Mouse (Mus musculus) heart, embryonic 15.5 days (tissue): ENCODE measurements around the gene Hoxa13. TPM values are rescaled to one million over a fixed set of nuclear protein-coding genes. Genes with fewer than 3 reads are reported as not detected.

Source experiments
- ATAC-seq: fragments of 200-750 bp; cut with Nextera tagmentation; replicated peaks from 2 replicates; pipeline ENCODE4 v1.8.0; 2017; ENCODE audit warnings: low read depth, moderate TSS enrichment; ENCODE audit not compliant: insufficient number of reproducible peaks, insufficient read depth, low FRiP score
- H3K27ac ChIP-seq: fragments of 300-500 bp; sonication (generic); 2 replicates; pipeline ENCODE4 v1.5.1; 2015; ENCODE audit warnings: mild to moderate bottlenecking, inconsistent platforms
- H3K27me3 ChIP-seq: fragments of 300-500 bp; sonication (generic); 2 replicates; pipeline ENCODE4 v1.6.1; 2015; ENCODE audit warnings: inconsistent platforms
- H3K36me3 ChIP-seq: fragments of 300-500 bp; sonication (generic); 2 replicates; pipeline ENCODE4 v1.6.1; 2015; ENCODE audit warnings: mild to moderate bottlenecking, inconsistent platforms
- H3K4me1 ChIP-seq: fragments of 300-500 bp; sonication (generic); replicated peaks from 2 replicates; pipeline ENCODE4 v1.6.1; 2015; ENCODE audit warnings: inconsistent platforms
- H3K4me2 ChIP-seq: fragments of 300-500 bp; sonication (generic); 2 replicates; pipeline ENCODE4 v1.6.1; 2015; ENCODE audit warnings: inconsistent platforms, mild to moderate bottlenecking, moderate library complexity
- H3K4me3 ChIP-seq: fragments of 300-500 bp; sonication (generic); 2 replicates; pipeline ENCODE4 v1.5.1; 2015; ENCODE audit warnings: mild to moderate bottlenecking, inconsistent platforms
- H3K9ac ChIP-seq: fragments of 300-500 bp; sonication (generic); 2 replicates; pipeline ENCODE4 v1.6.1; 2015; ENCODE audit warnings: mild to moderate bottlenecking, inconsistent platforms
- H3K9me3 ChIP-seq: fragments of 300-500 bp; sonication (generic); replicated peaks from 2 replicates; pipeline ENCODE4 v1.6.1; 2016; ENCODE audit warnings: inconsistent platforms
- WGBS: fragments of 180-500 bp; shearing (Covaris S2); methylation state at CpG from one replicate; pipeline ENCODE4 v1.1.7; 2015; ENCODE audit warnings: mixed read lengths; 5-methylcytosine and 5-hydroxymethylcytosine counted together
- polyA plus RNA-seq: library from polyadenylated mRNA; unstranded; fragments of >200 nt; fragmentation: Nextera tagmentation; extraction: Ambion mirVana; gene quantifications from 2 replicates; pipeline ENCODE4 v1.2.1, GENCODE M21; 2015

The Hoxa13 gene
- polyA plus RNA-seq, 1 experiment from 2014 or later: not detected

DNA sequence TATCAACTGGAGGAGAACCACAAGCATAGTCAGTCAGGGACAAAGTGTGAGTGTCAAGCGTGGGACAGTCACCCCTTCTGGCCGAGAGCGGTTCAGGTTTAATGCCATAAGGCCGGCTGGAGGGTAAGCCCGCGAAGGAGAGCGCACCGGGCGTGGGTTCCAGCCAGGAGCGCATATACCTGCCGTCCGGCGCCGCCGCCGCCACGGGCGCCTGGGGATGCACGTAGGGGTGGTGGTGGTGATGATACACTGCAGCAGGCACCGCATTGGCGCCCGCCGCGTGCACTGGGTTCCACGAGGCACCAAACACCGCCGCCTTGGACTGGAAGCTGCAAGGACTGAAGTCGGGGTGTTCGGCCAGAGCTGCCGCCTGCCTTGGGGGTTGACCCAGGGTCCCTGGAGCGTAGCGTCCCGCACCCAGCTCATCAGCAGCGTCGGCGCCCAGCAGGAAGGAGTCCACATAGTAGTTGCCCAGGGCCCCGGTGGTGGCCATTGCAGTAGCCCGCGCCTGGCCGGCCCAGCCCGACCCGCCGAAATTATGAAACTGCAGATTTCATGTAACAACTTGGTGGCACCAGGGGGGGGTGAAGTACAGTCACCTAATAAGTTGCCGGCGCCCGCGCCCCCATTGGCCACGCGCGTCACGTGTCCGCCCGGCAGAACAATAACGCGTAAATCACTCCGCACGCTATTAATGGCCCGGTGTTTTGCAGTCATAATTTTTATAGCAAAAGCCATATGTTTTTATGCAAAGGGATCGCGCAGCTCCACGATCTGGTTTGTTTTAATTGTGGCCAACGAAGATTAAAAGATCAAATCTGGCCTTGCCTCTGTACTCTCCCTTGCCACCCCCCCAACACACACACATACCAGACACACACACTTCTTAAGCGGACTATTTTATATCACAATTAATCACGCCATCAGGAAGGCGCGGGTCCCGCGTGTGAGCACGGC lies 34.8 kb downstream of the Hoxa13 start:
- Histone ChIP-seq H3K36me3 (no peaks in the 10 kb centered on the region), H3K9ac (no peak overlapping the region), H3K4me1 (peaks cover 20% of the 10 kb centered on the region), H3K27me3 (peaks cover 97% of the 10 kb centered on the region), H3K4me3 (peak overlapping the region; percentile 26), H3K9me3 (no peaks in the 10 kb centered on the region), H3K27ac (no peak overlapping the region), H3K4me2 (peak overlapping the region; percentile 13; the same call in 1 of the 2 replicates)
- no peak for ATAC-seq
- 3% methylated on average over 69 of the region's 69 CpGs for WGBS

DNA sequence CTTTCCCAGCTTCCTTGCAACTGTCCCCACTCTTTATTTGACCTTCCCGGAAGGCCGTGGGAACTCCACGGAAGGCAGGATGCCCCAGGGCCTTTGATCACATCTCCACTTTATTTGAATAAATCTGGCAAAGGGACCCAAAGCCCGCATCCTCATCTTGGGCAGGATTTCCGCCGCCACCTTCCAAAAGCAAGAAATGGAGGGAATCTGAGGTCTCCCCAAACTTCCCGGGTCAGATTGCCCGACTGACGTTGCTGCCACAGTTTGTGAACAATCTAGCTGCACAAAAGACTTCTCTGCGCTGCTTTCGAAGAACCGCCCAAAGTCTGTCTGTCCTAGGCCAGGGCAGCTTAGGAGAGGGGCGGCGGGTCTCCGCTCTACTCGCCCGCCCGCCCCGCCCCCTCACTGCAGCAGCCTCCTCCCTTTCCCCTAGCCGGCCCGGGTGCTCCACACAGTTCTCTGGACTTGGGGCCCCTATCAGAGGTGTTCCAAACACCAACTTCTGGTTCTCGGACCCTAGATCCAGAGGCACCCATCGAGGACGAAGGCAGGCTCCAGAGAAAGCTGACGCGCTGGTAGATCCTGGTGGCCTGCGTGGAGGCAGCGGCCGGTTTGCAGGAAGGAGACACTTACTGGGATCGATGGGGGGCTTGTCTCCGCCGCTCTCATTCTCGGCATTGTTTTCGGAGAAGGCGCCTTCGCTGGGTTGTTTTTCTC lies 35.6 kb downstream of the Hoxa13 start:
- peak overlapping the region; percentile 26; the same call in 1 of the 2 replicates for H3K4me3 ChIP-seq
- no peak overlapping the region for H3K27ac ChIP-seq
- peaks cover 16% of the 10 kb centered on the region for H3K4me1 ChIP-seq
- WGBS: 2% methylated on average over 36 of the region's 36 CpGs
- H3K27me3 ChIP-seq: peaks cover 97% of the 10 kb centered on the region
- no peaks in the 10 kb centered on the region for H3K36me3 ChIP-seq
- peak overlapping the region; percentile 13; the same call in 1 of the 2 replicates for H3K4me2 ChIP-seq
- no peak for ATAC-seq
- H3K9me3 ChIP-seq: no peaks in the 10 kb centered on the region
- H3K9ac ChIP-seq: no peak overlapping the region

DNA sequence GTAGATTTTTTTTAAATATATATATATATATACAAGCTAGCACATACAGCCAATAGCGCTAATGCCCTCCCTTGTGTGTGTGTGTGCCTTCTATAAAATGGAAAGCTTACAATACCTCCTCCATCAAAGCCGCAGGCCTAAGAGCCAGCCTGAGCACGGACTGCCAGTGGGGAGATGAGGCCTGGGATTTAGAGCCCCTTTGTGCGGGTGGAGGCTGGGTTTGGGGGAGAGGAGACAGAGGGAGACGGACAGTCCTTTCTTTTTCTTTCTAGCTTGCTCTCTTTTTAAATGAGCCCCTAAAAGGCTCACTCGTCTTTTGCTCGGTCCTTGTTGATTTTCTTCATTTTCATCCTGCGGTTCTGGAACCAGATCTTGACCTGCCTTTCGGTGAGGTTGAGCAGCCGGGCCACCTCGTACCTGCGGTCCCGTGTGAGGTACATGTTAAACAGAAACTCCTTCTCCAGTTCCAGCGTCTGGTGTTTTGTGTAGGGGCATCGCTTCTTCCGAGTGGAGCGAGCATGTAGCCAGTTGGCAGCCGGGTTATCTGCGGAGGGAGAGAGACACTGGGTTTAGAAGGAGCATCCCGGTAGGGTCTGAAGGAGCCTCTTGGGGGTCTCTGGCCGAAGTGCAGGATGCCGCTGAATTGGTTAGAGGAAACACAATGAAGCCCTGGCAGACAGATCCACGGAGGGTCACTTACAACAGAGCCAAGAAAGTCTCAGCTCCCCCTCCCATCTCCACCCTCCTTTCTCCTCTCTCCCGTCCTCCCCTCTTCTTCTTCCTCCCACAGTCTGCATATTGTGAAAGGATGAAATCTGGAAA lies 36.5 kb downstream of the Hoxa13 start:
- H3K4me3 ChIP-seq: peak overlapping the region; percentile 14
- peaks cover 97% of the 10 kb centered on the region for H3K27me3 ChIP-seq
- no peak for ATAC-seq
- H3K36me3 ChIP-seq: no peaks in the 10 kb centered on the region
- peaks cover 16% of the 10 kb centered on the region for H3K4me1 ChIP-seq
- H3K9ac ChIP-seq: no peak overlapping the region
- no peak overlapping the region for H3K4me2 ChIP-seq
- H3K9me3 ChIP-seq: no peaks in the 10 kb centered on the region
- H3K27ac ChIP-seq: no peak overlapping the region
- 5% methylated on average over 24 of the region's 24 CpGs for WGBS

DNA sequence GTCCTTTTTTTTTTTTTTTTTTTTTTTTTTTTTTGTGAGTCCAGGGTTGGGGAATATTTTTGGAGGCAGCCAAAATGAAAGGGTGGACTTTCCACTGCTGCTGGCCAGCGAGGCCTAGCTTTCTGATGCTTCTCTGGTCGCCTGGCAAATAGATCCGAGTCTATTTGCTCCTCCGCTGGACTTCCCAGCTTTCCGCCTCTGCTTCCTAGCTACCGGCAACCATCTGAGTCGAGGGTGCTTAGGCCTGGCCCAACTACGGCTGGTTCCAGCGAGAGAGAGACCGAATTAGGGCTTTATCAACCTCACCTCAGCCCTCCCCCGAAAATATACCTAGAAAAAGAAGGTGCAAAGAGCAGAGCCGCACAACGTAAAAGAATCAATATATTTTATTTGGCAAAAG lies 38.0 kb downstream of the Hoxa13 start:
- Histone ChIP-seq H3K4me3 (no peak overlapping the region), H3K27ac (no peak overlapping the region), H3K4me2 (no peak overlapping the region), H3K27me3 (peaks cover 99% of the 10 kb centered on the region), H3K36me3 (no peaks in the 10 kb centered on the region), H3K9ac (no peak overlapping the region), H3K9me3 (no peaks in the 10 kb centered on the region), H3K4me1 (peaks cover 16% of the 10 kb centered on the region)
- 25% methylated on average over 13 of the region's 13 CpGs for WGBS
- ATAC-seq: no peak

DNA sequence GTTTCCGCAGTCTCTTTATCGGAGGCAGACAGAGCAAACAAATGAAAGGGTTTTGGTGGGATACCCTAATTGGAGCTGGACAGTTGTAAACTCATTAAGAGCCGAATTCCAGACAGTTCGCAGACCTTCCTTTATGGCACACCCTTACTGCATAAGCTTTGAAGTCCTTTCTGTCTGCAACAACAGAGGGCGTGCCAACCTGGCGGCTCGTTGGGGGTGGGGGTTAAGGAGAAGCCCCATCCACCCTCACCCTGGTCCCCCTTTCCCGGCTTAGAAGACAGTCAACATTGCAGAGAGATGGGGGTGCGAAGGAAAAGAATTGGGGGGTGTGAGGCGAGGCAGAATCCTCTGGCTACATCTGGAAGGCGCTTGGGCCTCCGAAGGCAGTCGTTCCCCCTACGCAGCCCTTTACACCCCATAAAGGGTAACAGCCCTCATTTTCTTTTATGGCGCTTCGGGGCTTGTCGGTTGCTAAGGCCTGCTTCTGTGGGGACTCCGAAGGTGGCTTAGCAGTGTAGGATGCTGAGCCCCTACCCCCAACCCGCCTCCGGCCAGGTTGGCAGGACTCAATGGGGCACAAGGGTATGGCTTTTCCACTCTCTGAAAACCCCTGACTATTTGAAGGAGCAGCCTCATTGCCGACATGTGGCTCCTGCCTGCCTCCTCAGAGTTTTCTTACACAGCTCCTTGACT lies 38.5 kb downstream of the Hoxa13 start:
- no peak for ATAC-seq
- no peaks in the 10 kb centered on the region for H3K36me3 ChIP-seq
- WGBS: 11% methylated on average over 21 of the region's 21 CpGs
- H3K9me3 ChIP-seq: no peaks in the 10 kb centered on the region
- no peak overlapping the region for H3K27ac ChIP-seq
- peak overlapping the region; percentile 58 for H3K4me3 ChIP-seq
- H3K4me2 ChIP-seq: peak overlapping the region; percentile 97
- peaks cover 19% of the 10 kb centered on the region for H3K4me1 ChIP-seq
- H3K9ac ChIP-seq: no peak overlapping the region
- H3K27me3 ChIP-seq: peaks cover 99% of the 10 kb centered on the region

DNA sequence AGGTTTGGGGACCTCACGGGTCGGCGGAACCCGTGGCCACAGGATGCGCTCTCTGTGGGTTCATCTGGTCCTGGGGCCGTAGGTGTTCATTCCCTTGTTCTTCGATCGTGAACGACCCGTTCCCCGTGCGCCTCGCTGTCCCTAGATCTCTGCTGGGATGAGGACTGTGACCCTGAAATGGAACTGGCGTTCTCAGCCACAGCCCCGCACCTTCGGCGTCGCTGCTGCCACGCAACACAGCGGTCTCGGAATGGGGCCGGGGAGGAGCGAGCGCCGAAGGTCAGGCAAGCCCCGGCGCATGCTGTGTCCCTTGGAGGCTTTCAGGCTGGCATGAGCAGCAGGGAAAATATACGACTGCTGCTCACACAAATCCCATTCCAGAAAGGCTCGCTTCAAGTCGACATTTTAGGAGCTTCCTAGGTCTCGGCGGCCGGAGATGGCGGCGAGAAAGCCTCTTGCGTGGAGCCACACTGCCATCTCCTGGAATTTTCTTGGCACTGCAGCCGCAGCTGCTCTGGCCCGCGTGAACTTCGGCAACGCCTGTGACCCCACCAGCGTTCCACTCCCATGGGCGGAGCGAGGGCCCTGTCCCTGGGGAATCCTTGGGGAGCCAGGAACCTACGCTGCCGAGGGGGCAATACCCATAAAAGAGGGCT lies 39.2 kb downstream of the Hoxa13 start, which contains the start of gene Hoxa7:
Hoxa7 (minus strand) TSS at position 518 of the 656 bp plus-strand sequence.
- Histone ChIP-seq H3K27ac (no peak within 1 kb of the TSS), H3K9ac (peak within 1 kb of the TSS; percentile 43; the same call in 1 of the 2 replicates), H3K4me2 (peak within 1 kb of the TSS; percentile 97), H3K9me3 (no peaks in the 10 kb centered on the region), H3K27me3 (peaks cover 99% of the 10 kb centered on the region), H3K4me1 (peaks cover 24% of the 10 kb centered on the region), H3K36me3 (no peaks in the 10 kb centered on the region), H3K4me3 (peak within 1 kb of the TSS; percentile 58)
- whole genome bisulfite sequencing: 1% methylated on average over 46 of the region's 46 CpGs
- ATAC-seq: 0 out of 2 replicates have a peak, but pooled peaks have one; percentile 23

DNA sequence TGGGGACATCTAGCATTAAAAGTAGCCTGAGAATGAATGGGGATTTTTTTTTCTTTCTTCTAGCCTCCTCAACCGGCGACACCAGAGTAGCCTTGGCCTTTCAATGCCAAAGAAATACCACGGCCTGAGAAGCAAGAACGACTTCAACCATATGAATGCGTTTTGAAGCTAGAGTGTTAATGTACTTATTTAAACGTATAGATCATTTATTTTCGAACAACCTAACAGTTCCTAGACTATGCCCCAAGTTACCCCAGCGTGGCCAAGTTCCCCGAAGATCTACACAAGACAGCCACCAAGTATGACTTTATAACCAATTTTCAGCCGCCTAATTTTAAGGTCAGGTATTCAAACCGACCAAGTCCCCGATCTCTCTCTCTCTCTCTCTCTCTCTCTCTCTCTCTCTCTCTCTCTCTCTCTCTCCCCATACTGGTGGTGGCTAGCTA lies 39.8 kb downstream of the Hoxa13 start:
- no peak overlapping the region for H3K27ac ChIP-seq
- peaks cover 22% of the 10 kb centered on the region for H3K4me1 ChIP-seq
- H3K27me3 ChIP-seq: peaks cover 99% of the 10 kb centered on the region
- H3K4me3 ChIP-seq: peak overlapping the region; percentile 58
- H3K4me2 ChIP-seq: peak overlapping the region; percentile 97
- no peaks in the 10 kb centered on the region for H3K36me3 ChIP-seq
- no peak for ATAC-seq
- H3K9me3 ChIP-seq: no peaks in the 10 kb centered on the region
- WGBS: 11% methylated on average over 12 of the region's 12 CpGs
- no peak overlapping the region for H3K9ac ChIP-seq

DNA sequence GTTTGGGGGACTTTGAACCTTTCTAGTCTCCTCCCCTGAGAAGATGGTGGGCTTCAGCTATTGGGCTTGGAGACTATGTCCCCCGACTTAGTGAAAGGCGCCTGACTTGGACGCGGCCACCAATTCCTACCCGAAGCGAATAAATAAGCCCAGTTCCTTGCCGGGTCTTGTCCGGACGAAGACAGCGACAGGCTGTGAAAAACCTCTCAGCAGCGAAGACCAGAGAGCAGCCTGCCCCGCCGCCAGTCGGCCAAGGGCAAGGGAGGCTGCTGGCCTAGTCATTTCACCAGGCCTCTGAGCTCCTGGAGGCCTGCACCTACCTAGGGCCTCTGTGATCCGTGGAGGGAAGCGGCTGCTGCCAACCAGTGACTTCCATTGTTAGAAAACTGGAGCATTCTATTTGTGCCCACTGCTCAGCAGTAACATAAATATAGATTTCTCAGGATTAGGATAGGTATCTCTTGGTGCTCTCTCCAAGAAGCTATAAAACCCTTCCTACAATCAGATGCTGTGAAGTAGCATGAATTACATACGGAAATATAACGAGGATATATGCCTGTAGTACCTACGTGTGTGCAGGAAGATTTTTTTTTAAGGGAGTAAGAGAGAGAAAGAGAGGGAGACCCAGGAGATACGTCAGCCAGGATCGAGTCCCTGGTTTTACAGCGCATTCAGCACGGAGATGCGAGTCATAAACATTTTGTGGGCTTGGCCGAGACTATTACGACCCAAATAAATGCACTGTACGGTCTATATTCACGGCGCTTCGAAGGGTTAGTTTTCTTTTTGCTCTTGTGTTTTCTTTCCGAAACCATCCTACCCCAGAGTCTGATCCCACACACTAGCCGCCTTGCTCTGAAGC lies 40.4 kb downstream of the Hoxa13 start:
- H3K27ac ChIP-seq: no peak overlapping the region
- peaks cover 22% of the 10 kb centered on the region for H3K4me1 ChIP-seq
- no peak overlapping the region for H3K9ac ChIP-seq
- WGBS: 27% methylated on average over 32 of the region's 32 CpGs
- no peak for ATAC-seq
- H3K4me2 ChIP-seq: no peak overlapping the region
- H3K36me3 ChIP-seq: no peaks in the 10 kb centered on the region
- no peak overlapping the region for H3K4me3 ChIP-seq
- no peaks in the 10 kb centered on the region for H3K9me3 ChIP-seq
- peaks cover 99% of the 10 kb centered on the region for H3K27me3 ChIP-seq

DNA sequence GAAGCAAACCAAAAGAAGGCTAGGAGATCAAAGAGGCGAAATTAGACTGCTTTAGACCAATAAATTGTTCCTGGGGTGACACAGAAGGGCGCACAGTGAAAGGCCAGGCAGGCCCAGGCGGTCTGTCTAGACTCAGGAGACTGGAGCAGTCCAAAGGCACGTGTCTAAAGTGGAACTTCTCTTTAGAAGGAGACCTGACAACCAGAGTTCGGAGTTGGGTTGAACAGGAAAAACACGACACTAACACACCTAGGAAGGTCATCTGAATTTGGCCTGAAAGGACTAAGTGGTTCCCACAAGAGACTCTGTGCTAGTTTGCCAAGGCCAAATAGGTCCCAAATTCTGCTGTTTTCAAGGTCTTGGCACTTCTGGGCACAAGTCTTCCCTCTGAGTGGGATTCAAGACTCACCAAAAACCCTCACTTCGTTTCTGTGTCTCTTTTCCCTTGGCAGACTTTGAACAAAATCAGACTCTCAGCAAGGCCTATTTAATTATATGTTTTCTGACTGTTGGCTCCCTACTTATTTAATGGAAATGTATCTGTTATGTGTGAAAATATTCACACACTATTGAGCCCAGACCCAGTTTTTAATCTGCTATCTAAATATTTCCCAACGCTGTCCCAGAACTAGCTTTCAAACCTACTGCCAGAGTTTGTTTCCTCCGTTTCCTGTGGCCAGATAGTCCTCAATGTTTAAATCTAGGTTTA lies 41.3 kb downstream of the Hoxa13 start:
- no peak overlapping the region for H3K27ac ChIP-seq
- H3K9me3 ChIP-seq: no peaks in the 10 kb centered on the region
- H3K9ac ChIP-seq: no peak overlapping the region
- peaks cover 99% of the 10 kb centered on the region for H3K27me3 ChIP-seq
- 40% methylated on average over 9 of the region's 9 CpGs for WGBS
- H3K36me3 ChIP-seq: no peaks in the 10 kb centered on the region
- no peak overlapping the region for H3K4me2 ChIP-seq
- H3K4me3 ChIP-seq: no peak overlapping the region
- H3K4me1 ChIP-seq: peaks cover 22% of the 10 kb centered on the region
- ATAC-seq: no peak
